Mouse (Mus musculus) natural killer cell, adult 2 months (primary cell): ENCODE results near the gene Rara.
A peak's percentile ranks its signal among the peaks of the same experiment; 100 is the strongest.

Experiments used
- DNase-seq, 2 experiments: peaks; one replicate each; pipeline ENCODE4 v3.0.0; 2022; ENCODE audit warnings: low spot score in 2 of 2

Gene Rara

DNA sequence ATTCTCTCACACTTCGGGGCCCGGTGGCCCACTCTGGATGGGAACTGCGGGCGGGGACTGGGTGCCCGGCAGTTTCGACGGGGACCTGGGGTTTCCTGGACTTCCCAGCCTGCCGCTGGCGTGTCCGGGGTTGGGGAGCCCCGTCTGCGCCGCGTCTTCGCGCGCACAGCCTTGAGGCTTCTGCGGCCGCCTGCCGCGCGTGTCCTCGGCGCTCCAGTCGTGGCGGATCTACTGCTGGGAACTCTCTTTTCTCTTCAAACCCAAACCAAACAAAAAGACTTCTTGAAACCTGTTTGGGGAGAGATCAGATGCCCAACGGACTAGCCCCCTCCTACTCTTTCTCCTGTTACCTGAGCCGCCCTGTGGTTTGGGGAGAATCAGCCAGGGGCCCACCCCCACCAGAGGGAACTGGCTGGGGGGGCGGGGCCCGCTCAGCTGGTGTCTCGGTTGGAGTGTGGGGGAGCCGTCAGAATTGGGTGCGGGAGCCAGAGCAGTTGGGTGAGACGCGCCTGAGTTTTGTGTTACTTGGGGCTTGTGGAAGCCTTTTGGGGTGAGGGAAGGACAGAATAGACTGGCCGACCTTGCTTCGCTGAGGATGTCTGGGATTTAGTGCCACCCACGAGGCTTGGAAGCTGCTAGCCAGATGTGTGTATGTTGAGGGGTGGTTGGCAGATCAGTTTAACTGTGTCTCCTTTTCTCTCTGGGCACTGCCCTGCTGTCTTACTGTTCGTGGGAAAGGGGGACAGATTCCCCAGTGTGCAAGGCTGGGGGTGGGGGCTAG, 10.5 kb downstream of the Rara start:
- DNase-seq = peak in 1 of 2 experiments; percentile 74

DNA sequence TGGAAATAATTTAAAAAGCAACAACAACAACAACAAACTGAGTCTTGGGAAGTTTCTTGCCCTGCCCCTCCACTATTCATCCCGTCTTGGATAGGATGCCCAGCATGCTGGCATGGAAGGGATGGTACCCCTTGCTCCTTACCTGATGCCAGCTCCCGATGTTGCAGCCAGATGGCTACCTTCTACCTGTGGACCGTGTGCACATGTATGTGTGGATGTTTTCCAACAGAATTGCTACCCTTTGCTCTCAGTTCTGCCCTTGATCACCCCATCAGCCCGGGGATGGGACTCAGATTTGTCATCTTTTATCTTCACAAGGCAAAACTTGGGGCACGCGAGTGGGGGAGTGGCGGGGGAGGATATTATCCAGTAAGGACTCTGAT, 11.1 kb downstream of the Rara start:
- DNase-seq = no peak

DNA sequence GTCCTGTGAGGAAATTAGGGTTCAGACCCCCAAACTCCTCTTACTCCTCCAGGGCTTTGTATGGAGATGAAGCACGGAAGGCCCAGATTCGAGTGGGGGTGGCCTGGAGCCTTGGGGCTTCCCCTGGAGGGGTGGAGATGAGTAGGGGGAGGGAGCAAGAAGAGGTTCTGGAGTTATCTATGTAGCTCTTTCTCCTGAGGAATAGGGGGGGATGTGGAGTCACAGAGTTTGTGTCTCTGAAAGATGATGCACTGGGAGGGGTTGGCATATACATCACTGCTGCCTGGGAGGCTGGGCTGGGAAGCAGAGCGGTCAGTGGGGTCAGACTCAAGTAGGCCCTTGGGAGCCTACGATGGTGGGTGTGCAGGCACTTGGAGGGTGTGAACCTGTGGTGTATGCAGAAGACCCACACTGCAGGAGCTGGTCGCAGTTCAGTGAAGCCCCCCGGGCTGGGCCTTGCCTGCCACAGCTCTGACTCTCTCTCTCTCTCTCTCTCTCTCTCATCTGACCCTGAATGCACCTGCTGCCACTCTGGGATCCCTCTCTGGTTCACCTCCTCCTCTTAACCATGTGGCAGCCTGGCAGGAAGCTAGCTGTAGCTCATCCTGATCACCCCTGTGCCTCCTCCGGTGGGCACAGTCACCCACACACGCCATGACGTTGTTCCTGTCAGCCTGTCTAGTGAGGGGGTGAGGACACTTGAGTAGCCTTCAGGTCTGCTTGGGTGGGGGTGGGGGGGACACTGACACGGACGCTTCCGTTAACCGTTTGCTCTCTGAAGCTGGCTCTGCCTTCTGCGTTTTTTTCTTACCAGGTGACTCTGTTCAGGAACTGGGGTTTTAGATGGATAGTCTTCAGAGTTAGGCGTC, 11.7 kb downstream of the Rara start:
- peak; percentile 88 to 90 for DNase-seq

DNA sequence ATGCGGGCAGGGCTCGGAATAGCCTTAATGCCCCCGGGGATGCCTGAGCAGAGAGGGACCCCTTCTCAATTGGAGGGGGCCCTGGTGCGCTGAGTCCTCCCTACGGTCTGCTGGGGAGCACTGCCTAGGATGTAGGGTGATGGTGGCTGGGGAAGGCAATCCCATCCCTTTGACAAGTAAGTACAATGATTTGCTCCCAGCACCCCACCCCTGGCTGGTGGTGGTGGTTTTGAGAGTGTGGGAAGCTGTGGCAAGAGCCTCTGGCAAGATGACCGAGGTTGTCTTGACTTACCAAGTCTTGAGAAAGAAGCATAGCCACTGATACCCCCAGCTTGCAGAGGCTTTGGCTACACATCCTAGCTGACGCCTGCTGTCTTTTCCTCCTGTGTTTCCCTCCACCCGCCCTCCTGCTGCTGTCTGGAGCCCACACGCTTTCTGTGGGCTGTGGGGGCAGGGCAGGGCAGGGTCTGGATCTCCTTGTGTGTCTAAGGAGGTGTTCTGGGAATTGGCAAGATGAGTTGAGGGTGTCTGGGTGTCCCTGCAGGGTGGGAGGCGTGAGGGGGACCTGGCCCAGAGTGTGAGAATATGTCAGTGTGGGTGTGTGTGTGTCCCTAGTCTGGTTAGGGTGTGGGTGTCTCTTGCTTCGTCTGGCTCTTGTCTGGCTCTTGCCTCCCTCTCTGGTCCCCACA, 12.5 kb downstream of the Rara start:
- DNase-seq = peak in 1 of 2 experiments; percentile 39

DNA sequence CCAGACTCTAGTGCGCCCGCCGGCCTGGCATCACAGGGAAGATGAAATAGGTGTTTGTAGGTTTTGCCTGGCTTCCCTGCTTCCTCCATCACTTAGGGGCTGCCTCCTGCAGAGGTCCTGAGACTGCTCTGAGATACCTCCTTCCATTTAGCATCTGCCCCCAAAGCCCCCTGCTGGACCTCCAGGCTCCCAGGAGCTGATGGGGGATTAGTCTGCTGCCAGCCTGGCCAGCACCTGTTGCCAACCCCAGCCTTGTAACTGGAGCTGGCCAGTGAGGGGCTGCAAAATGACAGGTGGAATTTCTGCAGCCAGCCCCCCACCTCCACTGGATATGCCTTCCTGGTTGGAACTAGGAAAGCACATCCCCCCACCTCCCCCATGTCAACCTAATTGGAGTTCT, 13.2 kb downstream of the Rara start:
- no peak for DNase-seq

DNA sequence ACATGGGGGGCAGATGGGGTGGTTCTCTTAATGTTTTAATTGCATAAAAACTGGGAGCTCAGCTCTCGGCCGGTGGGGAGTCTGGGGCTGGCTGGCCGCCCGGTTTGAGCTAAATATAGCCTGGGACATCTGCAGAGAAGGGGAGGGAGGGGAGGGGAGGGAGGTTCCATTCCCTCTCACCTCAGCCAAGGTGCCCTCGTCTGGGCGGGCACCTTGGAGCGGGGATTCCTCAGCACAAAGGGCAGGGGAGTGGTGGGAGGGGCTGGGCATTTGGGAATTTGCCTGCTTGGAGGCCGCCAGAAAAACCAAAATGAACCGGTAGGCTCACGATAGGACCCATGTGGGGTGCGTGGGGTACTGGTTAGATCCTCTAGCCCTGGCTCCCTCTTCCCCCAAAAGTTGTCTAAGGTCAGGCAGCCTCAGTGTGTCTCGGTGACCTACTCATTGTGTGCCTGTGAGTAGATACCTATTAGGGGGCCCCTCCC, 13.8 kb downstream of the Rara start:
- DNase-seq = no peak

DNA sequence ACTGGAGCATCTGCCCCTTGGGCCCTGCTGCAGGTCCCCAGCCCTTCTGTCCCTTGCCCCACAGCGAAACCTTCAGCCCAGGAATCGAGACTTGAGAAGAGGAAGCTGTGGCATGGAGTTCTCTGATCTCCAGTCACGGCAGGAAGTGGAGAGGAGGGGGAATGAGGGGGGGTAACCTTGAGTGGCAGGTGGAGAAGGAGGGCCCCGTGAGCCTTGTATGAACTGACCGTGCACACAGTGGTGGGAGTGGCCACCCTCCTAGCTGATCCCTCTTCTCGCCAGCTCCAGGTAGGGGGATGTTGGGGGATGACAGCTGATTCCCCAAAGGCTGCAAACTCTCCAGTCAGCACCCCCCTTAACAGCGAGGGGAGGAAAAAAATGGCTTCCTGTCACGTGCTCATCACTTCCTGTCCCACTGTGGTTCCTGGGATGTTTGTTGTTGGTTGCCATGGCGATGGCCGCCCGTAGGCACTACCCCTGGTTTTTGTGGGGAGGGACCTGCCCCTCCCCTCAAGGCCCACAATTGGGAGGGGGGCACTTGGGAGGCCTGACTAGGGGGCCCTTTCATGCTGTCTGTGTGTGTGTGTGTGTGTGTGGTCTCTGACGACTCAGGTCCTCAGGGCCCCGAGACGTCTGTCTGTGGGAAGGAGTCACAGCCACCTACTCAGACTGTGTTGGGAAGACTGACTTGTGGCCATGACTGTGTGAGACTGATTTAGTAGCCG, 14.4 kb downstream of the Rara start:
- peak; percentile 97 to 98 for DNase-seq

DNA sequence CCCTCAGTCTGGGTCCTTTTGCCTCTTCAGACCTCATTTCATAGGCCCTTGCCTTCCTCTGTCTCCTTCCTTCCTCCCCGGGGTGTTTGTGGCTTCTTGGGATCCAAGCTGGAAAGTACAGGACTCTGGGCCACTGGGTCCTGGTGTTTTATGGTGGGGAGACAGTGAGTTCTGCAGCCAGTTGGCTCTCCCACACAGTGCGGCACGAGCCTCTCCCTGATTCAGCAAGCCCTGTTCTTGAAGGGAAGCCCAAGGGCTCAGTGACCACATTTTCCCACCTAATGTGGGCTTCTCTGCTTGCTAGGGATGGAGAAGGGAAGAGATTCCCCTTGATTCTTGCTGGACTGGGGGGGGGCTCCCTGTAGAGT, 14.9 kb downstream of the Rara start:
- no peak for DNase-seq

DNA sequence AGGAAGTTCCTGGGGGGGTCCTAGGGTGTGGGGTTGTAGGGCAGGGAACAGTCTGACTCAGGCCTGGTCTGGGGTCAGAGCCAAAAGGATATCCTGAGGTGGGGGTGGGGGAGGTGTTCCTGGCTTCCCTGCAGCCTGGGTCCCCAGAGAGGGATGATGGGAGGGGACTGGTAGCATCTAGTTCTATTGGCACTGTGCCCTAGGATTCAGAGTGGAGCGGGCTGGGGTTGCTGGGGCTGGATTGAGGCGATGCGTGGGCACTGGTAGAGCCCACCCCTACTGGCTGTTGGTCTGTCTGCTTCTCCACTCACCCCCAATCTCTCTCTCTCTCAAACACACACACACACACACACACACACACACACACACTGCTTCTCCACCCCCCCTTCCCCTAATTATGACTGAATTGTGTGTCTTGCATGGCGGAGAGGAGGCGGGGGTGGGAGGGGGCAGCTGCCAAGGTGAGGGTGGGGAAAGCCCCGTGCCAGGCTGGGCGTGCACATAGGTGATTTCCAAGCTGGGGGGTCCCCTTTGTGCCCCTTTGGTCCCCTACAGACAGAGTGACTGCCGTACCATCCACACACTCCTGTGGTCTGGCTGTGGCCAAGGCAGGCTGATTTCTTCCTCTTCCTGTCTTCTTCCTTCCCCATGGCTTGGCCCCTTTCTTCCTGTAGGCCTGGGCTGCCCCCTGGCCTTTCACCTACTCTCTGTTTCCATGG, 15.5 kb downstream of the Rara start:
- peak; percentile 85 to 90 for DNase-seq

DNA sequence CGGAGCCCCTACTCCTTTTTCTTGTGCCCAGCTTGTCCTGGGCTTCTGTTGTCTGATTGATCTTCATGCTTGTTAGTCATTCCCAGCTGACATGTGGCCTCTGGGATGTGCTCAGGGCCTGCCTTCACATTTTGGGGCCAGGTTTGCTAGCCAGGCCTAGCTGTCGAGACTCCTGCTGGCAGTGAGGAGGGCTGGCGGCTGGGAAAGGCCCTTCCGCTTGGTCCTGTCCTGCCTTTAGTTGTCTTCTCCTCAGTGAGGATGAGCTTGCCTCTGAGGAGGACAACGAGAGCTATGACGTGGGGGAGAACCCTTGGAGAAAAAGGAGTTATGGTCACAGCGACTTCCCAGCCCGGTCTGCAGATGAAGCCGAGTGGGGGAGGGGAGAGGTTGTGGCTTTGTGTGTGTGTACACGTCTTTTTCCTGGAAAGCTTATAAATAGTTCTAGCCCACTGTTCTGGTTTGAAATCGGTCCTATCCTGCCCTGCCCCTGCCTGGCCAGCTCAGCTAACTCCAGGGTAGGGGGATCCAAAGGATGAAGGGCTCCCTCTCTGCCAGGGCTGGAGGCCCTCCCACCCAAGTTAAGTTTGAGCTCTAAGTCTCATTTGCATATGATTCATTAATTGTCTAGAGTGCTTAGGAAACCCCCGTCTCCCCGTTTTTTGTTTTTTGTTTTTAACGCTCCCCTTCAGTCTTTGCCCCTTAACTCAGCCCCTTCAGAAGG, 16.3 kb downstream of the Rara start:
- DNase-seq = peak in 1 of 2 experiments; percentile 77

DNA sequence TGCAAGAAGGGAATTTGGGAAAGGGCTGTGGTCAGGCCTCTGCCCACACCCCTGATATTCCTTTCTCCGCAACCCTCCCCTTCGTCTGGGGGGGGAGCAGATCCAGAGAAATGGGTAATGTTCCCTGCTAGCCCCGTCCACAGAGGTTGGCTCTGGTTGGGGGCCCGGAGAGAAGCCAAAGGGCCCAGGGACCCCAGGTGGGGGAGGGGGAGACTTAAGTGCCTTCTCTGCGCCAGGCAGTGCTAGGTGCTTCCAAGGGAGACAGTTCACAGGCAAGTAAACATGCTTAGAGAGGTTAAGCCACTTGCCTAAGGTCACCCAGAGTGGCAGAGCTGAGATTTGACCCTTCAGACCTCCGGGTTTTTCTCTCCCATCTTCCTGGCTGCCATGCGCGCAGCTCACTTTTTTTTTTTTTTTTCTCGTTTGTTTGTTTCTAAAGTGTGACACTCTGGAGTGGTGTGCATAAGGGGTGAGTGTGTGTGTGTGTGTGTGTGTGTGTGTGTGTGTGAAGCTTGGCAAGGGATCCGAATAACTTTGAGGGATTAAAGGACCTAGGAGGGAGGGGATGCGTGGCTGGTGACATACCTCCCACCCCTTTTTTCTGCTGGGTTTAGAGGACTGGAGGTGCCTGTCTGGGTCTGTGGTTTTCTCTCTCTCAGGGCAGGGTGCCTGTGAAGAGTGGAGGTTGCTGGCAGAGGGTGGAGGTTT, 17.4 kb downstream of the Rara start:
- peak; percentile 67 to 69 for DNase-seq

DNA sequence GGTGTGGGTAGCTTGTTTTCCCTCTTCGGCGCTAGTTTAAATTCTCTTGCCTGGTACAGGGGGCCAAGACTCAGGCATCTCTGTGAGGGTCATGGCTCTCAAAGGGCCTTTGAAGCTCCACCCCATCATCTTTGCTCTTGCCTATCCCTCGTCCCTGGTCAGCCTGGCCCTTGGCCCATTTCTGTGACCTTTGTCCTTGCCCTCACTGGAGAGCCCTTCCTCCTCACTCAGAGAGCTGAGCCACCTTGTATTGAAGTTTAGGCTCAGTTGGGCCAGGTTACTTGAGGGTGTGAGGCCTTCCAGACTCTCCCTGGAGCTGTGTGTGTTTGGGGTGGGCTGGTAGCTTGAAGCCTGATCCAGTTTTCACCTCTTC, 18.0 kb downstream of the Rara start:
- DNase-seq = no peak

DNA sequence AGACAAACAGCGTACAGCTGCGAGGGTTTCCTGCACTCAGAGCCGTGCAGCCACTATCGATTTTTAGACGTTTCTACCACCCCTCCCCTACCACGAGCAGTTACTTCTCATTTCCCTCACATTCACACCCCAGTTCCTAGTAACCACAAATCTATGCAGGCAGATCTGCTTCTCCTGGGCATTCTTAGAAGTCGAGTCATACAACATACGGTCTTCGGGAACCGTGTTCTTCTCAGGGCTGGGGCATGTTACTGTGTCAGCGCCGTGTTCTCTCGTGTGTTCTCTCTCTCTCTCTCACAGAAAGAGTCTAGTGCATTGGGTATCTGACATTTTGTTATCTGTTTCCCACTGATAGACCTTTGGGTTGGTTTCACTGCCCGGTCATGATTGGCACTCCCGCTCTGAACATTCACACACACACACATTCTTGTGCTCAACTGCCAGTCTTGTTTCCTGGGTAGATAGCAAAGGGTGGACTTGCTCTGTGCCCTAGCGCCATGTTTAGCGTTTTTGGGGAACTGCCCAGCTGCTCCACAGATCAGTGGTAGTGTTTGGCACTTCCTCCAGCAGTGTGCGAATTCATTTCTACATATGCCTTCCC, 20.5 kb downstream of the Rara start:
- no peak for DNase-seq

DNA sequence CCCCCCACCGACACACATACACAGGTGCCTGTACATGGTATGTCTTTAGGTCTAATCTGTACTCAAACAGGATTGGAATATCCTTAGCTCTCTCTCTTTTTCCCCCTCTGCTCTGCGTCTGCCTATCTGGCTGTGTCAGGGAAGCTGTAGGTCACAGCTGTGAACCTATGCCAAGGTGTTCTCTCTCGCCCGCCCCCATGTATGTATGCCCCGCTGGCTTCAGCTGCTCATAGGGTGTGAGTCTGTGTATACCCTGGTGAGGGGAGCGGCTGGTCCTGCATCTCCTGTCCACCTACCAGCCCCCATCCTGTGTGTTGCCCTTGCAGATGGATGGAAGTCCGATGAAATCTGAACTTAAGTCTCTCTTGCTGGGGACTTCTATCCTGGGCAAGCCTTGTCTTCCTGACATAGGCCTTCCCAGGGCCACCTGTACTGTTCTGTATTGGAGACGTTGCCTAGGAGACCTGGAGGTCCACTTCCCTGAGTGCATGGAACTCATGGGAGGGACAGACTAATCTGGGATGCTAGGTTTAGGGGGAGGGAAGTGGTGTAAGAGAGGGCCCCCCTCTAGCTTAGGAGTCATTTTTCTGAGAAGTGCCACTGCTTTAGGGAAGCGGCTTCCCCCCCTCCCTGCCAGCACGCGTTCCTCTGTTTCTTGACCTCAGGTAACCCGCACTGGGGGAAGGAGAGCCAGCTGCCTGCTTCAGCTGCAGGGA, 21.8 kb downstream of the Rara start:
- DNase-seq = no peak

DNA sequence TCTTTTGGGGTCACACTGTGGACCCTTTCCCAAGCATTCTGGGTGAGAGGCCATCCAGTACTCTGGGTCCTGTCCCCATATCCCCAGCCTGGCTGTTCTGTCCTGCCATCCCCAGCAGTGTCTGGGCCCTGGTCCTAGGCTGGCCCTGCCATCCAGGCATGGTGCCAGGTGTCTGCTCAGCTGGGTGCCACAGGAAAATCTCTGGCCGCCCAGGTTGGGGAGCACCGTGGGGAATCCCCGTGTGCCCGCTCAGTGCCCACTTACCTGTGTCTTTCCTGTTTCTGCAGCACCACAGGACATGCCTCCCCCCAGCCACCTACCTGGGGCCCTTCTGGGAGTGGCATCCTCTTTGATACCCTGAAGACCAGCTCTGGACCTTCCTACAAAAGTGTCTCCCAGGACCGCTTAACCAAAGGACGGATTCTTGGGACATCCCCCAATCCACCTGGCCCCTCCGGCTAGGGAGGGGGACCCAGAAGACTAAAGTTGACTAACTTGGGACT, 22.4 kb downstream of the Rara start:
- no peak for DNase-seq

DNA sequence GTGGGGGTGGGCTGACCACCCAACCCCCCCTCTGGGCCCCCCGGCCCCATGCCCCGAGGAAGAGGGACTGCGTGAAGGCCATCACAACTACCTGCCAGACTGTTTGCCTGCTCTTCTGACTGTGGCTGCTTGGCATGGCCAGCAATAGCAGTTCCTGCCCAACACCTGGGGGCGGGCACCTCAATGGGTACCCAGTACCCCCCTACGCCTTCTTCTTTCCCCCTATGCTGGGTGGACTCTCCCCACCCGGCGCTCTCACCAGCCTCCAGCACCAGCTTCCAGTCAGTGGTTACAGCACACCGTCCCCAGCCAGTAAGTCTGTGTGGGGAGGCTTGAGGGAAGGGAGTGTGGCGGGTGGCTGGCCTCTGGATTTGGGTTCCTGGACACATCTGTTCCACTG, 22.9 kb downstream of the Rara start:
- no peak for DNase-seq

DNA sequence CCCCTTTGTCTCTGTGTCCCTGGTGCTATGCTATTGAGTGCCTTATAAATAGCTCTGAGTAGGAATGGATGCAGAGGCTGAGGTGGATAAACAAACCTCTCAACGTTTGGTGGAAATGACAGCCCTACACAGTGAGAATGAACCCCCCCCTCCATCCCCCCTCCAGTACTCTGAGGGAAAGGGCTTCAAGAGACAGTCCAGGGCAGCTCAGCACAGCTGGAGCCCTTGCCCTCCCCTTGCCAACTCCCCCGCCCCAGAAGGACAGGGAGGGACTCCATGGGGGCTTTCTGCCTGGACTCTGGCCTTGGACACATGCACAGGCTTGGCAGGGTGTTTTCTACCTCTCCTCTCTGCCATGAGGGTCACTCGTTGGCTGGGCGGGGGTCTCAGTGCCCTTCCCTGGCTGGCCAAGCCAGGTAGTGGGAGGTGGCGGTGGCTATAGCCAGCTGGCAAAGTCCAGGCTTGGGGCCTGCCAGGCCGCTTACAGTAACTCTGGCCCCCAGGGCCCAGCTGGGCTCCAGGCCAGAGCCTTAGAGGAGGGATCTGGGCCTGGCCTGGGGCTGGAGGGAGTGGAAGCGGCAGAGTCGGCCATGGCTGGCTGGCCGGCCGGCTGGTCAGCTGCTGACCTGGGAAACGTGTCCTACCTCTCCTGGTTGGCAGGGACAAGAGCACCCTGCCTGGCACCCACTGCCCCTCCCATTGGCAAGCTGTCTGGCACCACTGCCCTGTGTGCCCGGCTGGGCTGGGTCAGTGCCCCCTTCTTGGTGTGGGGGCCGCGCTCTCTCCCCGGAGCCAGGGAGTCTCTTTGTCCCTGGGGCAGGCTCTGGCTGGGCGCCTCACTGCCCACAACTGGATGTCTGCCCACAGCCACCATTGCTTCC, 23.6 kb downstream of the Rara start:
- no peak for DNase-seq
